Mouse (Mus musculus) E14TG2a.4 (cell line): ENCODE results near the gene Plagl1.
"Not testable (repeated sequence)": the region's sequence is repeated elsewhere in the genome, so short reads cannot be mapped to it uniquely, and the experiment has no call there.

Experiments
- H3K27me3 ChIP-seq: 2 replicates; pipeline ENCODE4 v1.6.1; 2014; ENCODE audit warnings: low read length, control low read depth; ENCODE audit not compliant: insufficient read depth
- H3K36me3 ChIP-seq: 2 replicates; pipeline ENCODE4 v1.6.1; 2014; ENCODE audit warnings: low read length, control low read depth; ENCODE audit not compliant: insufficient read depth
- H3K4me1 ChIP-seq: replicated peaks from 2 replicates; pipeline ENCODE4 v1.6.1; 2014; ENCODE audit warnings: low read depth, low read length, control low read depth
- H3K4me3 ChIP-seq: replicated peaks from 2 replicates; pipeline ENCODE4 v1.5.1; 2014; ENCODE audit warnings: mild to moderate bottlenecking, low read length
- H3K9me3 ChIP-seq: 2 replicates; pipeline ENCODE4 v1.6.1; 2014; ENCODE audit warnings: low read length, control low read depth
- CTCF ChIP-seq: conservative IDR thresholded peaks from 2 replicates; pipeline ENCODE4 v1.5.1; 2014; ENCODE audit warnings: low read length
- NANOG ChIP-seq: IDR thresholded peaks from 2 replicates; pipeline ENCODE4 v1.6.1; 2014; ENCODE audit warnings: borderline replicate concordance, low read length, mixed read lengths
- POU5F1 ChIP-seq: IDR thresholded peaks from 2 replicates; pipeline ENCODE4 v1.6.1; 2014; ENCODE audit warnings: low read length, borderline replicate concordance

Gene Plagl1

DNA sequence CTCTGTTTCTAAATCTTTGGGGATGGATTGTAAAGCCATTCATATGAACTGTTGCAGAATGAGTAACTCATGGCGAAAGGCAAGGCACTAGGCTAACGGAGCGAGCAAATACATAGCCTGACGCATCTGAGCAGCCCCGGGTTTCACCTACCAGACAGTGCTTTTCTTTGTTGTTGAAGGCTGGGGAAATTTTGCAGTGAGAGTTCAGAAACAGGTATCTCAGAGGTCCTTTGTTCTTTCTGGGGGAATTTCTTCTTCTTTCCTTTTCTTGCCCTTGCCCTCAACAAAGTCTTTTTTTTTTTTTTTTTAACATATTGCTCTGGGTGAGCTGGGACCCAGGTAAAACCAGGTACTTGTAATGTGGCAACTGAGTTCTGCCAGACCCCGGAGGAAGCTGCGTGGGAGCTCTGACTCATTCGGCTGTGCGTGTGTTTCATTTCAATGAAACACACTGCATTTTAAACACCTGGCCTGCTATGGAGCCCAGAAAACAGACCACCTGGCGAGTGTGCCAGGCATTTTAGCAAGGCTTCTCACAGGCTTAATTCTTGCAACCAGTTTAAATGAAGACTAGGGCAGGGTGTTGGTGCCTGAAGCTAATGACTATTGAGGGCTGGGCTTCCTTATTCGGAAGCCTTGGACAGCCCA is at the start of gene Plagl1:
TSS of gene Plagl1 (plus strand) at position 484 of the 648 bp plus-strand sequence.
- H3K36me3 ChIP-seq: no peaks in the 10 kb centered on the region
- H3K27me3 ChIP-seq: peaks cover 52% of the 10 kb centered on the region
- H3K4me1 ChIP-seq: peaks cover 14% of the 10 kb centered on the region
- TF ChIP-seq NANOG (no peak), CTCF (no peak), POU5F1 (no peak)
- peak within 1 kb of the TSS; percentile 82 for H3K4me3 ChIP-seq
- no peaks in the 10 kb centered on the region for H3K9me3 ChIP-seq

DNA sequence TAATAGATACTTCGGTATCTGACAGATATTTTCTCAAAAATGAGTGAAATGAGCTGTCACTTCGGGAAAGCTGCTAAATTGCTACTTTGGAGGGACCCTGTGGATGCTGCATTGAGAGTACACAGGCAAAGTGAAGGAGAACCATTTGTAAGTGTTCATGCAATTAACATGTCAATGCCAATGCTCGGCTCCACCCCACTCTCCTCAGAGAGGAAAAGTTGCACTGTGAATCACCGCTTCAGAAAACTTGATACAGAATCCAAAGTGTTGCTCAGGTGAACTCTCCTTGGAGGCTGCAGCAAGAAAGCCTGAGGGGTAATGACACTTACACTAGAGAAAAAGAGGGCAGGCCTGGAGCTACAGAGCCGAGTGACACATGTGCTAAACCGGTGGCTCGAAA is 46.3 kb upstream of the Plagl1 start:
- Histone ChIP-seq H3K4me1 (peaks cover 41% of the 10 kb centered on the region), H3K4me3 (no peak overlapping the region), H3K9me3 (no peaks in the 10 kb centered on the region), H3K27me3 (no peaks in the 10 kb centered on the region), H3K36me3 (peaks cover 14% of the 10 kb centered on the region)
- TF ChIP-seq POU5F1 (no peak), CTCF (no peak), NANOG (no peak)

DNA sequence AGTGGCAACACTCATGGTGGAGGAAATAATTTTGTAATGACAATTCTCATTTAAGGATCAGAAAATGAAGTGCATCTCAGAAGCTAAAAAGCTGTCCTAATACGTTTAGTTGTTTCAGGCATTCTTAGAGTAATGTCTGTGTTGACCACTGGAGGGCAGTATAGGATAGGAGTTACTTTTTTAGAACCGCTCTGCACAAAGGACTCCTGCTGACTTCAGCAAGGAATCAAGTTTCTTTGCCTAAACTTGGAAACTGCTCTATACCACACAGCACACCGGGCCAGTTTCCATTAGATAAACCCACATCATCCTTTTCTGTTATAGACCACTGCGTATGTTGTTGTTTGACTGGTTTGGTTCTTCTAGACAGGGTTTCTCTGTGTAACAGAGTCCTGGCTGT is 43.7 kb upstream of the Plagl1 start:
- Histone ChIP-seq H3K9me3 (no peaks in the 10 kb centered on the region), H3K4me3 (no peak overlapping the region), H3K36me3 (no peaks in the 10 kb centered on the region), H3K27me3 (no peaks in the 10 kb centered on the region), H3K4me1 (peaks cover 25% of the 10 kb centered on the region)
- TF ChIP-seq POU5F1: no peak
- peak; percentile 60 for TF ChIP-seq CTCF

DNA sequence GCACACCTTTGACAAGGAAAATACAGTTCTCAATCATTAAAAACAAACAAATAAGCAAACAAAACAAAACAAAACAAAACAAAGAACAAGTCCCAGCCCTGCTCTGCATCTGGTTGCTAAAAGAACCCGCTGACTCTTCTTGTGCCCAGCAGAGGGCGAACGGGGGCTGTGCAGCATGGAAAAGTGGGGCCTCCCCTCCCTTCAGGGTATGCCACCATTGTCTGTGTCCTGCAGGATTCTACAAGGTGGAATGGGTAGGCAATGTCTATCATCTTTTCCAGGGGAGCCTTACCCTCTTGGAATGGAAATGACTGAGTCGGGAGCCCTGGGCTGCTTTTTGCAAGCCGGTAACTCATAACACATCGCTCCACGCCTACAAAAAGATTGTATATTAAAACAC is 41.8 kb upstream of the Plagl1 start:
- Histone ChIP-seq H3K4me1 (peaks cover 35% of the 10 kb centered on the region), H3K4me3 (no peak overlapping the region), H3K27me3 (no peaks in the 10 kb centered on the region), H3K36me3 (no peaks in the 10 kb centered on the region), H3K9me3 (peaks cover 11% of the 10 kb centered on the region)
- TF ChIP-seq POU5F1 (no peak), NANOG (no peak), CTCF (peak; percentile 66)

DNA sequence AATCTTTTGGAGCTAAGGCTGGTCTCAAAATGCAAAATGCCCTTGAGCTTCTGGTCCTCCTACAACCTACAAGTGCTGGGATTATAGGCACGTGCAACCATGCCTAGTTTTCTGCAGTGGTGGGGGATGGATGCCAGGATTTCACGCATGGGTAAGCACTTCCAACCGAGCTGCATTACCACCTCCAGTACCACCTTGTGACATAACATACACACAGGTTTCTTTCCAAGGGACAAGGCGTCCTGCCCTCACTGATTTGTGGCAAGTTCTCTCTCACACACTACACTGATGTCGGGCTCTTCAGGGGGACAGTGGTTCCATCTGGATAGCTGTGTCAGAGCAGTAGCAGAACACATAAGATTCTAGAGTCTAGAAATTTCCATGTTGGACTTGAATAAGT is 41.3 kb upstream of the Plagl1 start:
- H3K36me3 ChIP-seq: no peaks in the 10 kb centered on the region
- TF ChIP-seq NANOG: no peak
- no peak for TF ChIP-seq CTCF
- TF ChIP-seq POU5F1: no peak
- H3K27me3 ChIP-seq: no peaks in the 10 kb centered on the region
- H3K4me3 ChIP-seq: no peak overlapping the region
- H3K4me1 ChIP-seq: peaks cover 30% of the 10 kb centered on the region
- H3K9me3 ChIP-seq: peaks cover 15% of the 10 kb centered on the region

- Histone ChIP-seq H3K4me3 (no peak overlapping the region), H3K4me1 (peaks cover 22% of the 10 kb centered on the region), H3K27me3 (no peaks in the 10 kb centered on the region), H3K9me3 (peaks cover 23% of the 10 kb centered on the region), H3K36me3 (no peaks in the 10 kb centered on the region)
- no peak for TF ChIP-seq POU5F1
- no peak for TF ChIP-seq NANOG
- TF ChIP-seq CTCF: no peak
These were observed 38.2 kb upstream of the Plagl1 start for GRCm38 (mm10) chr10:13022103-13022502.

DNA sequence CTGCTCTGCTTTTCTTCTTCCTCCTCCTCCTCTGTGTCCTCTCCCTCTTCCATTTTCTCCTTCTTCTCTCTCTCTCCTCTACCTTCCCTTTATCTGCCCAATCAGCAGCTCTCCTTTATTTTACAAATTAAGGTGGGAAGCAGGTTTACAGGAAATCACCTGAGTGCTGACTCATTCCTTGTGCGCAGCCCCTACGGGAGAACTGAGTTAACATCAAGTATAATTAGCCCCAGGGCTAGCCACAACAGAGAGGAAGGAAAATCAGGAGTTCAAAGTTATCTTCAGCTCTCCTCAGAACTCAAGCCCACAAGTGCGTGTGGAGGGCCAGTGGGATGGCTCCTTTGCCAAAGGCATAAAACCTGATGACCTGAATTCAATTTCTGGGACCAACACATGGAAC is 36.3 kb upstream of the Plagl1 start:
- not testable (repeated sequence) for H3K36me3 ChIP-seq, H3K4me3 ChIP-seq, H3K27me3 ChIP-seq
- Histone ChIP-seq H3K9me3 (peaks cover 23% of the 10 kb centered on the region), H3K4me1 (peaks cover 19% of the 10 kb centered on the region)

GRCm38 (mm10) chr10:13027702-13028101 is 32.6 kb upstream of the Plagl1 start:
- Histone ChIP-seq H3K27me3 (no peaks in the 10 kb centered on the region), H3K4me1 (peaks cover 11% of the 10 kb centered on the region), H3K36me3 (no peaks in the 10 kb centered on the region), H3K4me3 (no peak overlapping the region), H3K9me3 (peaks cover 18% of the 10 kb centered on the region)
- no peak for TF ChIP-seq POU5F1
- TF ChIP-seq NANOG: no peak

DNA sequence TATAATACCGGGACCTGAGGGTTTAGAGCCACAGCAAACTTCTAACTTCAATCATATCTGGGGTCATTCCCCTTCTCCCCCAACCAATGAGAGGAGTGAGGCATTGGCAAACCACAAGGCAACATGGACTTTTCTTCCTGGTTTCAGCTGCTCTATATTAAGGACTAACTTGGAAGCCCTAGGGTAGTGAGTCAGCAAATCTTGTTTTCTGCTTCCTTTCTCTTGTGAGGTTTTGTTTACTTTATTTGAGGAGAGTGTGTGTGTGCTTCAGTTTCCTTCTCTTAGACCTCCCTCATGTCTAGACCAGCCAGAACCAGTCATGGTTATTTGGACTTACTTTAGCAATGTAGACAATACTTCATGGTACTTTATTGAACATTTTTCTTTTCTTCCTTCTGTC is 32.1 kb upstream of the Plagl1 start:
- TF ChIP-seq CTCF: no peak
- no peak for TF ChIP-seq NANOG
- no peak for TF ChIP-seq POU5F1
- peaks cover 15% of the 10 kb centered on the region for H3K9me3 ChIP-seq
- H3K4me3 ChIP-seq: no peak overlapping the region
- H3K27me3 ChIP-seq: no peaks in the 10 kb centered on the region
- no peaks in the 10 kb centered on the region for H3K36me3 ChIP-seq
- peaks cover 8% of the 10 kb centered on the region; the same call in 1 of the 2 replicates for H3K4me1 ChIP-seq
